Mouse (Mus musculus) regulatory T cell (primary cell): ENCODE results near the gene Snx12.
"Not testable (repeated sequence)": the region's sequence is repeated elsewhere in the genome, so short reads cannot be mapped to it uniquely, and the experiment has no call there.

Experiments used
- in situ Hi-C: fragments of 300-600 bp; cut with MboI, MseI; formaldehyde crosslinking; loops from one replicate; pipeline ENCODE4 v1.15.1; 2025; ENCODE audit warnings: high pct_unique_total_duplicates

The Snx12 gene

GRCm38 (mm10) chrX:101131992-101132791 lies 90.2 kb downstream of the Snx12 start:
- in situ Hi-C loops = loop anchor here (5.0 kb wide), 1 partner anchor 205 kb away; no protein-coding TSS in a partner anchor

- in situ Hi-C loops = loop anchor here (5.0 kb wide), 1 partner anchor 206 kb away; no protein-coding TSS in a partner anchor
These were observed 91.4 kb downstream of the Snx12 start for GRCm38 (mm10) chrX:101131001-101131400.

DNA sequence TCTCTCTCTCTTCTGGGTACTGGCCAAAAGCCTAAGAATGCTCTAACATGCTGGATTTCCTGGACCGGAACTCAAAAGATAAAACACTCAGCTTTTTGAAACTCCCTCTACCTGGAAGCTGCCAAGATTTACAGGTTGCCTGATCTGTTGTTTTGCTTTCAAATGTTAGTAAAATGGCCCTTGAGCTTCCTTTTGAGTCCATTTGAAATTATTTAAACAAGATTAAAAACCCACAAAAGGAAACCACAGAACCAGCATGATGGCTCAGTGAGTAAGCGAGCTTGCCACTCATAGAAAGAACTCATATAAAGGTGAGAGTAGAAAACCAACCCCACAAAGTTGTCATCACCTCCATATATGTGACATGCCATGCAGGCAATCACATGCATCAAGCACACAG lies 93.8 kb downstream of the Snx12 start:
- in situ Hi-C loops = no loop called here

- in situ Hi-C loops = no loop called here
These were observed 95.4 kb downstream of the Snx12 start for GRCm38 (mm10) chrX:101126977-101127376.

DNA sequence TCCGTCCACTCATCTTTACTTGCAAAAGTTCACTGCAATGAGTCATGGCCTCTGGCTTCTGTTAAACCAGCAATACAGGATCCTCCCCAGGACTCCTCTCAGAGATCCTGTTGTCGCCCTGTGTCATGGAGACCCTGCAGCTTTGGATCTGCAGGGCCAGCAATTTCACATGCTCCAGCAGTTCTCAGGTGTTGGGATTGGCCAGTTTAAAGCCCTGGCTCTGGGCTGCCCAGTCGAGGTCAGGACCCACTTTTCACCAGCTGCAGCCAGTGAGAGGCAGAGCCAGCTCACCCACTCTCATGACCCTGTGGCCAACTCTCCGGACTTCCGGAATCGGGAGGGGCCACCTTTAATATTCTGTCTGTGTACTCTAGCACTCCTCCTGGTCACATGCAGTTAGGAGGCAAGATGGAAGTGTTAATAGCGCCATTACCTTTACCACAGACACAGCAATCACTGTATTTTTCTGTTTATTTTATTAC lies 95.8 kb downstream of the Snx12 start:
- in situ Hi-C loops = no loop called here

DNA sequence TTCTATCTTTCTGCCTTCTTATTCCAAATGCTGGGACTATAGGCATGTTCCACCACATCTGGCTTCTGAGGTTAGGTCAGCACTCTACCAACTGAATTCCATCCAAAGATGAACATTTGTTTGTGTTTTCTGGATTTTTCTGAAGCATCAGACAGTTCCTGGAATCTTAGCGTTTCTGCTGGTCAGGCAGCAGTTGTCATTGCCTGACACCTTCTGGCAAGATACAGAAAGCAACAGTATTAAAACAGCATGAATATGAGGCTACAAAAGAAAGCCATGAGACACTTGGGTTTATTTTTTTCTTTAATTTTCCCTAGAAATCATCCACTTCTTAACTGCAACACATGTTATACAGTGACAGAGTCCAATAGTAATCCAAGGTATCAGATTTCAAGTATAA lies 101.8 kb downstream of the Snx12 start:
- in situ Hi-C loops = loop anchor here (5.0 kb wide), 1 partner anchor 97 kb away; no protein-coding TSS in a partner anchor

DNA sequence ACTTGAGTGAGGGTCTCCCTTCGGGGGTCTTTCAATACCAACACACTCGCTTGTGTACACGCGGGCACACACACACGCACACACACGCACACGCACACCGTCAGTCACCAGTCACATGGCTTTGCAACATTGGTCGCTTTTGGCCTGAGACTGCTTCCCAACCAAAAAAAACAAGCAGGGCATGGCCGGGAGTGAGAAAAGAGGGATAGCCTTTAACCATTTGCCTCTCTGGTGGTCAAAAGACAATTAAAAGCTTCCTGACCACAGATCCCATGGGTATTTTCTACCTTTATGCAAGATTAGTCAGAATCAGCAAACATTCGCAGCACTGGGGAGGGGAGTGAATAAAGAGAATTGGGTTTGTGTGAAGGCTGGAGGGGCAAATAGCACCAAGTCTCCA lies 136.4 kb downstream of the Snx12 start, which contains the start of gene Slc7a3:
Gene Slc7a3 (minus strand): TSS at position 101 of the 400 bp plus-strand sequence.
- in situ Hi-C loops = no loop called here

GRCm38 (mm10) chrX:101085211-101085610 lies 137.2 kb downstream of the Snx12 start:
- in situ Hi-C loops = not testable (repeated sequence)

GRCm38 (mm10) chrX:101084192-101084591 lies 138.2 kb downstream of the Snx12 start:
- in situ Hi-C loops = no loop called here

- in situ Hi-C loops = no loop called here
These were observed 157.1 kb downstream of the Snx12 start for GRCm38 (mm10) chrX:101065245-101065644.

DNA sequence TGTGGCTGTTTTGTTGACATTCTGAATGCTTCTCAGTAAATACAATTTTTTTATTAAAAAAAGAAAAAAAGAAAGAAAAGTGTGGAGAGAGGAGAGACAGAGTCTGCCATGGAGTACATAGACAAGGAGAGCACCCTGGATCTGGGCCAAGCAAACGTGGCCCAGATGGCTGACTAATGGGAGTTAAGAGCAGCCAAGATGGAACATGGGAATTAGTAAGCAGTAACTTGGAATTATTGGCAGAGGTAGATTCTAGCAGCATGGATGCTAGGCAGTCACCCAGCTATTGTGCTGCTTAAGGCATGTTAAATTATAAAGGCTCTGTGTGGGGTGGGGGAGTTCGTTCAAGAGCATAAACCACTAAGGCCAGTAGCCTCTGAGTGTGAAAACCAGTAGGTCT lies 158.9 kb downstream of the Snx12 start:
- in situ Hi-C loops = no loop called here

DNA sequence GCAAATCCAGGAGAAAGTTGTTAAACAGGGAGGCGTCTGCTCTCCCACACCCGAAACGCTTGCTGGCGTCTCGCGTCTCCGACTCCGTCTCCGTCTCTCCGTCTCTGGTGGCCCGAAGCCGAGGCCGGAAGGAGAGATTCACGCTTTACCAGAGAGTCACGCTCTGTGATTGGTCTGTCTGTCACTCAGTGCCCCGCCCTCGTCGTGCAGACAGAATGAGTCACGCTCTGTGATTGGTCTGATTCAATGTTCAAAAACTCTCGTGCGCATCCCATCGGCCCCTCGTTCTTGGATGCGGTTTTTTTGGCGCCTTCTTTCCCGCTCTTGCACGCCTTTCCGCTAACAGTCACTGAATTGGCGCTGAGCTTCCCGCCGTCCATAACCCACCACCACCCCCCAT lies 162.8 kb downstream of the Snx12 start, which contains the start of gene Tex11:
Gene Tex11 (minus strand): TSS at position 127 of the 400 bp plus-strand sequence.
- in situ Hi-C loops = no loop called here
